Mouse (Mus musculus): ENCODE results near the gene Gm4498.
"Not testable (repeated sequence)": the region's sequence is repeated elsewhere in the genome, so short reads cannot be mapped to it uniquely, and the experiment has no call there.

The Gm4498 gene

GRCm38 (mm10) chr7:20233728-20234127, at the start of gene Gm4498:
Gm4498 (minus strand) TSS chr7:20233828.
- DNase-seq (ENCODE audit: low read depth), result not testable (repeated sequence)

- not testable (repeated sequence) for DNase-seq (ENCODE audit: low read depth)
Observed at GRCm38 (mm10) chr7:20262734-20263133, 29.1 kb upstream of the Gm4498 start, which contains the start of gene Gm5890. Gm5890 (minus strand) TSS chr7:20262834.

GRCm38 (mm10) chr7:20205507-20205906, 28.1 kb downstream of the Gm4498 start, which contains the start of gene Gm6164:
Gm6164 (minus strand) TSS chr7:20205607.
- not testable (repeated sequence) for DNase-seq (ENCODE audit: low read depth)

GRCm38 (mm10) chr7:20193410-20193809, 40.2 kb downstream of the Gm4498 start, which contains the start of gene Vmn1r95:
Vmn1r95 (plus strand) TSS chr7:20193710.
- DNase-seq (ENCODE audit: low read depth), result not testable (repeated sequence)

All from 416B (cell line).